Mouse (Mus musculus) heart, postnatal 25 days (tissue): ENCODE results near the gene Map7d1. TPM values are rescaled to one million over a fixed set of nuclear protein-coding genes. Genes with fewer than 3 reads are reported as not detected.
A peak's percentile ranks its signal among the peaks of the same experiment; 100 is the strongest.

Experiments
- DNase-seq: peaks from one replicate; pipeline ENCODE4 v3.0.0; 2022; ENCODE audit warnings: low spot score
- intact Hi-C: fragments of 180-260 bp; cut with DNase I; formaldehyde crosslinking; loops from one replicate; pipeline ENCODE4 v1.15.1; 2025
- total RNA-seq, 2 experiments: library from RNA; stranded (reverse); gene quantifications; 2 replicates each; pipeline ENCODE4 v1.2.3; 2021

Gene Map7d1
- total RNA-seq, 2 experiments from 2014 or later, result 255 to 285 TPM

- intact Hi-C loops, result no loop called here
- DNase-seq, result no peak
Observed at GRCm38 (mm10) chr4:126207081-126207480, 49.1 kb downstream of the Map7d1 start.

- no peak for DNase-seq
- intact Hi-C loops, result no loop called here
Observed at GRCm38 (mm10) chr4:126205386-126205785, 50.8 kb downstream of the Map7d1 start.

GRCm38 (mm10) chr4:126204661-126205230 lies 51.4 kb downstream of the Map7d1 start:
- intact Hi-C loops, result no loop called here
- DNase-seq, result no peak

- intact Hi-C loops, result no loop called here
Observed at GRCm38 (mm10) chr4:126204016-126204415, 52.1 kb downstream of the Map7d1 start.

GRCm38 (mm10) chr4:126203336-126203895 lies 52.7 kb downstream of the Map7d1 start:
- DNase-seq, result no peak
- intact Hi-C loops, result no loop called here

More at GRCm38 (mm10) chr4:126204016-126204415, 52.1 kb downstream of the Map7d1 start:
- DNase-seq, result no peak

- intact Hi-C loops, result no loop called here
- peak; percentile 99 for DNase-seq
Observed at GRCm38 (mm10) chr4:126202303-126203181, 53.6 kb downstream of the Map7d1 start, which contains the start of gene Thrap3. Gene Thrap3 (minus strand): TSS chr4:126202760.

GRCm38 (mm10) chr4:126201514-126202302 lies 54.4 kb downstream of the Map7d1 start:
- intact Hi-C loops, result no loop called here
- no peak for DNase-seq

GRCm38 (mm10) chr4:126200656-126201055 lies 55.5 kb downstream of the Map7d1 start:
- DNase-seq, result no peak
- intact Hi-C loops, result no loop called here

GRCm38 (mm10) chr4:126200036-126200435 lies 56.1 kb downstream of the Map7d1 start:
- DNase-seq, result no peak
- intact Hi-C loops, result no loop called here

GRCm38 (mm10) chr4:126199556-126199955 lies 56.6 kb downstream of the Map7d1 start:
- no peak for DNase-seq
- intact Hi-C loops, result no loop called here

- intact Hi-C loops, result no loop called here
Observed at GRCm38 (mm10) chr4:126197485-126197884, 58.7 kb downstream of the Map7d1 start.

GRCm38 (mm10) chr4:126194916-126195315 lies 61.2 kb downstream of the Map7d1 start:
- intact Hi-C loops, result no loop called here
- DNase-seq, result no peak

More at GRCm38 (mm10) chr4:126197485-126197884, 58.7 kb downstream of the Map7d1 start:
- no peak for DNase-seq

GRCm38 (mm10) chr4:126194216-126194615 lies 61.9 kb downstream of the Map7d1 start:
- DNase-seq, result no peak
- intact Hi-C loops, result no loop called here

- no peak for DNase-seq
- intact Hi-C loops, result no loop called here
Observed at GRCm38 (mm10) chr4:126190636-126191035, 65.5 kb downstream of the Map7d1 start.

- intact Hi-C loops, result no loop called here
- DNase-seq, result no peak
Observed at GRCm38 (mm10) chr4:126187096-126187495, 69.0 kb downstream of the Map7d1 start.

GRCm38 (mm10) chr4:126183034-126183433 lies 73.1 kb downstream of the Map7d1 start:
- DNase-seq, result no peak
- intact Hi-C loops, result loop anchor here (2.0 kb wide), 1 partner anchor 44 kb away; no protein-coding TSS in a partner anchor
